Mouse (Mus musculus): ENCODE data around the gene Trp53i11. TPM values are rescaled to one million over a fixed set of nuclear protein-coding genes. Genes with fewer than 3 reads are reported as not detected.

Trp53i11 gene
- polyA plus RNA-seq, 1 experiment from 2014 or later: 58.9 TPM

DNA sequence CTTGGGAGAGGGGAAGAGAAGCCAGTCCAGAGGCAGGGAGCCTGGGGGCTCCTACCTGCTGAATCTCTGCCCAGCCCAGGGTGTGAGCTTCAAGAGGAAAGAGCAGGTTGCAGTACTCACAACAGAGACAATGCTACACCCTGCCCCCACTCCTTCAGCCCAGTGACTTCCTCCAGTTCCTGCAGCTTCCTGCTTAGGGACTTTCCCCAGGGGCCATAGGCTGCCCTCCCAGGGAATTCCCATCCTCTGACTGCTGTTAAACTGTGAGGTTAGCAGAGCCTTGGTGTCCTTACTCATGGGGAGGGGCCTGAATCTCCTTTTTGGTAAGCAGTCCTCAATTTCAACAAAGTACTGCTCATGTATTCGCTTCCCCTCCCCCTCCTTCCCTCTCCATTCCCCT is 26.8 kb downstream of the Trp53i11 start:
- ATAC-seq (replicated peaks; ENCODE audit: low FRiP score, low TSS enrichment, low read depth): no peak
- no peak overlapping the region for H3K27ac ChIP-seq (ENCODE audit: low read depth)

DNA sequence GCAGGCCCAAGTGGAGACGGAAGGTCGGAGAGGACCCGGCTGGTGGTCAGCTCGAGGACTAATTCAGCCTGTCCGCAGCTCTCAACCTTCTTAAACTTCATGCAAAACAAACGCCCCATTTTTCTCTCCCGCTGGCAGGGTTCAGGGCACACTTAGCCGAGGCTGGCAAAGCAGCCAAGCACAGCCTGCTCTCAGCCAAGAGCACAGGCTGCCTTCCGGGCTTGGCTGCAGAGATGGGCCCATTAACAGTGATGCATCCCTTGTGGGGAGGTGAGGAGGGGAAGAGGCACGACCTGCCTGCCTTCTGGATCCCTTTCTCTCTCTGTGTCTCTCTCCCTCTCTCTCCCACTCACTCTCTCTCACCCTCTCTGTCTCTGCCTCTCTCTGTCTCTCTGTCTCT is 28.4 kb downstream of the Trp53i11 start:
- Histone ChIP-seq H3K36me3 (ENCODE audit: control insufficient read depth, insufficient read depth, low read length) (peaks cover 13% of the 10 kb centered on the region), H3K27me3 (replicated peaks; ENCODE audit: control insufficient read depth, insufficient read depth, low read length) (no peaks in the 10 kb centered on the region), H3K4me3 (ENCODE audit: low read depth, low read length) (no peak overlapping the region), H3K9me3 (ENCODE audit: control insufficient read depth, low read length) (no peaks in the 10 kb centered on the region), H3K4me2 (ENCODE audit: low read length) (no peak overlapping the region), H3K27ac (ENCODE audit: low read depth) (no peak overlapping the region), H3K9ac (ENCODE audit: low read length) (no peak overlapping the region), H3K4me1 (replicated peaks; ENCODE audit: control insufficient read depth, insufficient read depth, low read length) (peaks cover 22% of the 10 kb centered on the region)
- WGBS: 76% methylated on average over 10 of the region's 10 CpGs
- DNase-seq (ENCODE audit: low spot score) (no peak), ATAC-seq (replicated peaks; ENCODE audit: low FRiP score, low TSS enrichment, low read depth) (no peak)

More for the DNA sequence above, 26.8 kb downstream of the Trp53i11 start:
- H3K9me3 ChIP-seq (ENCODE audit: control insufficient read depth, low read length): no peaks in the 10 kb centered on the region
- no peak overlapping the region for H3K9ac ChIP-seq (ENCODE audit: low read length)
- peaks cover 22% of the 10 kb centered on the region for H3K4me1 ChIP-seq (replicated peaks; ENCODE audit: control insufficient read depth, insufficient read depth, low read length)
- no peak for DNase-seq (ENCODE audit: low spot score)
- no peak overlapping the region for H3K4me2 ChIP-seq (ENCODE audit: low read length)
- no peak overlapping the region for H3K4me3 ChIP-seq (ENCODE audit: low read depth, low read length)
- 68% methylated on average over 1 of the region's 1 CpGs for WGBS
- H3K36me3 ChIP-seq (ENCODE audit: control insufficient read depth, insufficient read depth, low read length): peaks cover 23% of the 10 kb centered on the region
- no peaks in the 10 kb centered on the region for H3K27me3 ChIP-seq (replicated peaks; ENCODE audit: control insufficient read depth, insufficient read depth, low read length)

- no peak overlapping the region for H3K4me3 ChIP-seq (ENCODE audit: low read depth, low read length)
- peaks cover 12% of the 10 kb centered on the region for H3K36me3 ChIP-seq (ENCODE audit: control insufficient read depth, insufficient read depth, low read length)
- ATAC-seq (replicated peaks; ENCODE audit: low FRiP score, low TSS enrichment, low read depth) (peak; percentile 70), DNase-seq (ENCODE audit: low spot score) (peak; percentile 96)
- no peak overlapping the region for H3K4me2 ChIP-seq (ENCODE audit: low read length)
- 15% methylated on average over 7 of the region's 7 CpGs for WGBS
- no peaks in the 10 kb centered on the region for H3K27me3 ChIP-seq (replicated peaks; ENCODE audit: control insufficient read depth, insufficient read depth, low read length)
- H3K4me1 ChIP-seq (replicated peaks; ENCODE audit: control insufficient read depth, insufficient read depth, low read length): peaks cover 22% of the 10 kb centered on the region
- H3K27ac ChIP-seq (ENCODE audit: low read depth): peak overlapping the region; percentile 12; the same call in 1 of the 2 replicates
- H3K9ac ChIP-seq (ENCODE audit: low read length): no peak overlapping the region
- no peaks in the 10 kb centered on the region for H3K9me3 ChIP-seq (ENCODE audit: control insufficient read depth, low read length)
These were observed 29.7 kb downstream of the Trp53i11 start for GRCm38 (mm10) chr2:93217015-93217414.

DNA sequence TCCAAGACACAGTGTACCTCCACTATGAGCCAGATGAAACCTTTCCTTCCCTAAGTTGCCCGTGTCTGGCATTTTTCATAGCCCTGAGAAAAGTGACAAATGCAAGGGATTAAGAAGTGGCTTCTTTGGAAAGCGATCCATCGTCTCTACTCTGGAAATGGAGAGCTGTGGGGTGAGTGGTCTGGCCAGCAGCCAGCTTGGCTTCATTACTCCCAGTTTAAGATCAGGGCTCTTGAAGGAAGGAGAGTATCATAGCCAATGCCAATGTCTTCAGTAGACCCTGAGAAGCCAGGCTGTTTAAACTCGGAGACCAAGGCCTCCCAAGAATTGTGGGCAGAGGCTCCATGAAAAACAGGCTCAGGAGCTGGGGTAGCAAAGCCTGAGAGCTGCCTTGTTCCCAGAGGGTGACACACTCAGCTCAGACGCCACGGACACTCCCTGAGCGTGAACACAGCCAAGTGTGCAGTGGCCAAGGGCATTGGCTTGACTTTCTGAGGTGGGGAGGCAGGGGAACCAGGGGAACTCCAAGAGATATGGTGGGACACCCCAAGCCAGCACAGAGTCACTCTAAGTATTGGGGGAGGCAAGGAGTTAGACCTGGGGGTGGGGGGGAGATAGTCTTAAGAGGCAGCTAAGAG is 31.1 kb downstream of the Trp53i11 start:
- 66% methylated on average over 7 of the region's 7 CpGs for WGBS
- Histone ChIP-seq H3K9me3 (ENCODE audit: control insufficient read depth, low read length) (no peaks in the 10 kb centered on the region), H3K4me3 (ENCODE audit: low read depth, low read length) (no peak overlapping the region), H3K4me1 (replicated peaks; ENCODE audit: control insufficient read depth, insufficient read depth, low read length) (peaks cover 22% of the 10 kb centered on the region), H3K27me3 (replicated peaks; ENCODE audit: control insufficient read depth, insufficient read depth, low read length) (no peaks in the 10 kb centered on the region), H3K27ac (ENCODE audit: low read depth) (no peak overlapping the region), H3K4me2 (ENCODE audit: low read length) (no peak overlapping the region), H3K9ac (ENCODE audit: low read length) (no peak overlapping the region), H3K36me3 (ENCODE audit: control insufficient read depth, insufficient read depth, low read length) (peaks cover 15% of the 10 kb centered on the region; the same call in 1 of the 2 replicates)
- no peak for DNase-seq (ENCODE audit: low spot score)
- ATAC-seq (replicated peaks; ENCODE audit: low FRiP score, low TSS enrichment, low read depth): no peak

DNA sequence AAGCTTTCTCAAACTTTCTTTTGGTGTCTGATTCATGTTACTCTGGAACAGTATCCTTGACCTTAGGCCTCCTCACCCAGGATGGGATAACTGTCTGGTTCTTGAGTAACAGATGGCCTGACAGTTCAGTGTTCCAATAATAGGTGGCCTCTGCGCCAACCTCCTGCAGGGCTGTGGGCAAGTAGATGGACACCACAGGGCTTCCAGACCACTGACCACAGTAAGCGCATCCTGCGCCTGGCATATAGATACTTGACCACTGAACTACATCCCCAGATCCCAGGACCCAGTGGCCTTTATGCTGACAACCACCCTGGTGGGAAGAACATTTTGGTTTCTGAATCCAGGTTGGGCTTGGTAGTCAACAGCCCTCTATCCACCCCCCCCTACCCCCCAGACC is 32.2 kb downstream of the Trp53i11 start:
- no peaks in the 10 kb centered on the region for H3K9me3 ChIP-seq (ENCODE audit: control insufficient read depth, low read length)
- no peak overlapping the region for H3K9ac ChIP-seq (ENCODE audit: low read length)
- H3K27ac ChIP-seq (ENCODE audit: low read depth): no peak overlapping the region
- H3K4me3 ChIP-seq (ENCODE audit: low read depth, low read length): no peak overlapping the region
- DNase-seq (ENCODE audit: low spot score) (no peak), ATAC-seq (replicated peaks; ENCODE audit: low FRiP score, low TSS enrichment, low read depth) (no peak)
- no peaks in the 10 kb centered on the region for H3K27me3 ChIP-seq (replicated peaks; ENCODE audit: control insufficient read depth, insufficient read depth, low read length)
- peaks cover 19% of the 10 kb centered on the region for H3K4me1 ChIP-seq (replicated peaks; ENCODE audit: control insufficient read depth, insufficient read depth, low read length)
- WGBS: 94% methylated on average over 3 of the region's 3 CpGs
- peaks cover 15% of the 10 kb centered on the region; the same call in 1 of the 2 replicates for H3K36me3 ChIP-seq (ENCODE audit: control insufficient read depth, insufficient read depth, low read length)
- no peak overlapping the region for H3K4me2 ChIP-seq (ENCODE audit: low read length)

DNA sequence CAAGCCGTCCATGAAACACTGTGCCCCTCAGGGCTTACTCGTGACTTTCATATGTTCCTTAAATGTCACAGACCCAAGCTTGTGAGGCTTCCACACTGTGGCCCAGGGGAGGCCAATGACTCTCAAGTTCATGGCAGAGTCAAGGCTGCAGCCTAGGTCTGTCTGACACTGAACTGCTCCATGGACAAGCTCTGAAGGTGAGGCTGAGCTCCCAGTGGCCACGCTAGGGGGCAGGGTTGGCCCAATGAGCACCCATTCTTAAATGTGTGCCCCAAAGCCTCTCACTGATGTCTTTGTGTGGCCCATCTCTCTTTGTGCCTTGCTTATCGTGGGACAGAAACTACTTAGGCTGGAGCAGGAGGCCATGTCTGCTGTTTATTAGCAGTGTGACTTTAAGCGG is 33.1 kb downstream of the Trp53i11 start:
- Histone ChIP-seq H3K4me2 (ENCODE audit: low read length) (no peak overlapping the region), H3K27ac (ENCODE audit: low read depth) (no peak overlapping the region), H3K9ac (ENCODE audit: low read length) (no peak overlapping the region), H3K27me3 (replicated peaks; ENCODE audit: control insufficient read depth, insufficient read depth, low read length) (no peaks in the 10 kb centered on the region), H3K36me3 (ENCODE audit: control insufficient read depth, insufficient read depth, low read length) (peaks cover 15% of the 10 kb centered on the region; the same call in 1 of the 2 replicates), H3K4me1 (replicated peaks; ENCODE audit: control insufficient read depth, insufficient read depth, low read length) (peaks cover 19% of the 10 kb centered on the region), H3K9me3 (ENCODE audit: control insufficient read depth, low read length) (no peaks in the 10 kb centered on the region), H3K4me3 (ENCODE audit: low read depth, low read length) (no peak overlapping the region)
- WGBS: 65% methylated on average over 5 of the region's 5 CpGs
- no peak for ATAC-seq (replicated peaks; ENCODE audit: low FRiP score, low TSS enrichment, low read depth)
- DNase-seq (ENCODE audit: low spot score): no peak

GRCm38 (mm10) chr2:93223463-93223862 is 36.1 kb downstream of the Trp53i11 start:
- H3K27me3 ChIP-seq (replicated peaks; ENCODE audit: control insufficient read depth, insufficient read depth, low read length): no peaks in the 10 kb centered on the region
- H3K9ac ChIP-seq (ENCODE audit: low read length): no peak overlapping the region
- H3K27ac ChIP-seq (ENCODE audit: low read depth): no peak overlapping the region
- no peaks in the 10 kb centered on the region for H3K9me3 ChIP-seq (ENCODE audit: control insufficient read depth, low read length)
- H3K36me3 ChIP-seq (ENCODE audit: control insufficient read depth, insufficient read depth, low read length): peaks cover 15% of the 10 kb centered on the region; the same call in 1 of the 2 replicates
- ATAC-seq (replicated peaks; ENCODE audit: low FRiP score, low TSS enrichment, low read depth) (no peak), DNase-seq (ENCODE audit: low spot score) (no peak)
- H3K4me2 ChIP-seq (ENCODE audit: low read length): no peak overlapping the region
- H3K4me3 ChIP-seq (ENCODE audit: low read depth, low read length): no peak overlapping the region
- peaks cover 11% of the 10 kb centered on the region for H3K4me1 ChIP-seq (replicated peaks; ENCODE audit: control insufficient read depth, insufficient read depth, low read length)
- WGBS: 54% methylated on average over 6 of the region's 6 CpGs

DNA sequence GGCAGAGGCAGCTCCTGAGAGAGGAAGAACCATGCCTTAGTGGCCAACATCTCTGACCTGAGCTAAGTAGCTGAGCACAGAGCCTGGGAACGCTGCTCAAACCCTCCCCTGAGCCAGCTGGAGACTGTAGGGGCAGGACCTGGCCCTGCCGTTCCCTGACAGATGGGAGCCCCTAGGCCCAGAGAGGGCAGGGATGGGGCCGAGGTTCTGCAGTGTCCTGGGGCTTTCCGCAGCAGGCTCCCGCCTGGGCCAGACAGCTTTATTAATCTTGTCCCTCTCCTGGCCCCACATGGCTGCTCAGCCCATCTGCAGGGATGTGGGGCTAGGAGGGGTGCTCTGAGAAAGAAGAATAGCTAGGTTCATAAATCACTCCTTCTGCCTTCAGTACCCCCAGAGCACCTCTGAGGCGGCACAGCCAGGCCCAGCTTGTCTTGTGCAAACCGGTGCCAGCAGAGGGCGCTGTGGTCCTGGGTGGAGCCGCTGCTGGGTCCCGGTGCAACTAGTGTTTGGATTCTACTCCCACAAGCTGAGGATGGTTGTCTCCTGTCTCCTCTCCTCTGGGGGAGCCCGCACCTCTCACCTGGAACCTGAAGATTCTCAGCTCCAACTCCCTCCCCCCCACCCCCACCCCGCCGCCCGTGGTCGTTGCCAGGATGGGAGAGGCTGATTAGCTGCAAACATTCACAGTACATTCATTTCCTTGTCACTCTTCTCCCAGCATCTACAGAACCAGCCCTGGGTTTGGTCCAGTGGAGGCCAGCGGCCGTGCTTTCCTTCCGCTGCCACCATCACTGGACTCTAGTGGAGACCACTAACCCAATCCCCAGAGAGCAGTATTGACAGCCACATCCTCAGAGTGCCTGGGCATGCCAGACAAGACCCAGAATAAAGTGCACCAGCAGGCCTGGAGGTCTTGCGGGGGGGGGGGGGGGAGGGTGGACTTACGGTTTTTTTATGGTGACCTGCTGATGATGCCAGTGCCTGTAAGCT is 39.6 kb downstream of the Trp53i11 start:
- Histone ChIP-seq H3K4me2 (ENCODE audit: low read length) (no peak overlapping the region), H3K4me3 (ENCODE audit: low read depth, low read length) (no peak overlapping the region), H3K36me3 (ENCODE audit: control insufficient read depth, insufficient read depth, low read length) (peaks cover 4% of the 10 kb centered on the region; the same call in 1 of the 2 replicates), H3K9me3 (ENCODE audit: control insufficient read depth, low read length) (no peaks in the 10 kb centered on the region), H3K27ac (ENCODE audit: low read depth) (no peak overlapping the region), H3K27me3 (replicated peaks; ENCODE audit: control insufficient read depth, insufficient read depth, low read length) (no peaks in the 10 kb centered on the region), H3K9ac (ENCODE audit: low read length) (no peak overlapping the region), H3K4me1 (replicated peaks; ENCODE audit: control insufficient read depth, insufficient read depth, low read length) (peaks cover 11% of the 10 kb centered on the region)
- ATAC-seq (replicated peaks; ENCODE audit: low FRiP score, low TSS enrichment, low read depth): peak; percentile 87
- 13% methylated on average over 20 of the region's 20 CpGs for WGBS
- peak; percentile 98 for DNase-seq (ENCODE audit: low spot score)
